Mouse (Mus musculus) limb, embryonic 12.5 days (tissue): Measurements from ENCODE around the gene Kbtbd7. TPM values are rescaled to one million over a fixed set of nuclear protein-coding genes. Genes with fewer than 3 reads are reported as not detected.

Source experiments
- ATAC-seq: fragments of 200-750 bp; cut with Nextera tagmentation; 2 replicates; pipeline ENCODE4 v1.8.0; 2017; ENCODE audit warnings: low read depth, moderate TSS enrichment; ENCODE audit not compliant: insufficient number of reproducible peaks, insufficient read depth, low FRiP score, low TSS enrichment
- H3K27ac ChIP-seq: fragments of 300-500 bp; sonication (generic); 2 replicates; pipeline ENCODE4 v1.5.1; 2016; ENCODE audit warnings: mild to moderate bottlenecking, moderate library complexity
- H3K27me3 ChIP-seq: fragments of 300-500 bp; sonication (generic); 2 replicates; pipeline ENCODE4 v1.6.1; 2016; ENCODE audit warnings: mild to moderate bottlenecking, moderate library complexity
- H3K36me3 ChIP-seq: fragments of 300-500 bp; sonication (generic); 2 replicates; pipeline ENCODE4 v1.6.1; 2016; ENCODE audit warnings: mild to moderate bottlenecking, moderate library complexity
- H3K4me1 ChIP-seq: fragments of 300-500 bp; sonication (generic); replicated peaks from 2 replicates; pipeline ENCODE4 v1.6.1; 2016
- H3K4me2 ChIP-seq: fragments of 300-500 bp; sonication (generic); 2 replicates; pipeline ENCODE4 v1.6.1; 2016; ENCODE audit warnings: mild to moderate bottlenecking, moderate library complexity
- H3K4me3 ChIP-seq: fragments of 300-500 bp; sonication (generic); replicated peaks from 2 replicates; pipeline ENCODE4 v1.5.1; 2016; ENCODE audit warnings: mild to moderate bottlenecking
- H3K9ac ChIP-seq: fragments of 300-500 bp; sonication (generic); replicated peaks from 2 replicates; pipeline ENCODE4 v1.6.1; 2016; ENCODE audit warnings: mild to moderate bottlenecking, moderate library complexity
- H3K9me3 ChIP-seq: fragments of 300-500 bp; sonication (generic); 2 replicates; pipeline ENCODE4 v1.6.1; 2016; ENCODE audit warnings: mild to moderate bottlenecking, moderate library complexity
- WGBS: fragments of 180-500 bp; shearing (Covaris S2); methylation state at CpG from one replicate; pipeline ENCODE4 v1.1.7; 2016; 5-methylcytosine and 5-hydroxymethylcytosine counted together
- polyA plus RNA-seq: library from polyadenylated mRNA; unstranded; fragments of >200 nt; fragmentation: Nextera tagmentation; extraction: Ambion mirVana; gene quantifications from 2 replicates; pipeline ENCODE4 v1.2.1, GENCODE M21; 2016

The Kbtbd7 gene
- polyA plus RNA-seq = 18.3 and 19.6 TPM in 2 replicates

GRCm38 (mm10) chr14:79425979-79426729 is at the start of gene Kbtbd7:
Kbtbd7 (plus strand) TSS chr14:79426511.
- WGBS = under 1% methylated on average over 44 of the region's 44 CpGs
- peak within 1 kb of the TSS; percentile 51 for H3K4me2 ChIP-seq

GRCm38 (mm10) chr14:79377041-79377440 is 49.3 kb upstream of the Kbtbd7 start:
- no peak for ATAC-seq
- Histone ChIP-seq H3K4me1 (no peaks in the 10 kb centered on the region), H3K27me3 (no peaks in the 10 kb centered on the region), H3K4me3 (no peak overlapping the region), H3K9ac (no peak overlapping the region), H3K27ac (no peak overlapping the region), H3K36me3 (peaks cover 43% of the 10 kb centered on the region), H3K4me2 (no peak overlapping the region), H3K9me3 (no peaks in the 10 kb centered on the region)

More at GRCm38 (mm10) chr14:79425979-79426729, at the start of gene Kbtbd7:
- peak within 1 kb of the TSS; percentile 84 for H3K27ac ChIP-seq
- peaks cover 14% of the 10 kb centered on the region for H3K9me3 ChIP-seq
- H3K27me3 ChIP-seq = no peaks in the 10 kb centered on the region
- ATAC-seq = peak; percentile 99
- H3K9ac ChIP-seq = peak within 1 kb of the TSS; percentile 63
- H3K4me3 ChIP-seq = peak within 1 kb of the TSS; percentile 48
- peaks cover 22% of the 10 kb centered on the region for H3K36me3 ChIP-seq
- no peaks in the 10 kb centered on the region for H3K4me1 ChIP-seq

DNA sequence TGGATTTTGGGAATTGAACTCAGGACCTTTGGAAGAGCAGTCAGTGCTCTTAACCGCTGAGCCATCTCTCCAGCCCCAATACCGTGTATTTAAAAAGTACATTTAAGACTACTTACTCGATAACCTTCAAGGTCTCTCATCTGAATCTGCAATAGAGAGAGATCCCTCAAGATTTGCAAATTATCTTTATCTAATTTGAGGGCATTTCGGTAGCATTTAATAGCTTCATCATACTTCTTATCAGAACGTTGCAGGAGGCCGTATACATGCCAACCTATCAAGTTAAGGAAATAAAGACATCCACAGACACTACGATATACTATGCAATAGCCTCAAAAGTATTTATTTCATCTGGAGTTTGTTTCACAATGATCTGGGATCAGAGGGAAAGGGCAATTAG is 43.2 kb upstream of the Kbtbd7 start:
- ATAC-seq = no peak
- H3K9ac ChIP-seq = no peak overlapping the region
- no peak overlapping the region for H3K4me2 ChIP-seq
- no peaks in the 10 kb centered on the region for H3K27me3 ChIP-seq
- no peak overlapping the region for H3K4me3 ChIP-seq
- no peak overlapping the region for H3K27ac ChIP-seq
- WGBS = 96% methylated on average over 7 of the region's 7 CpGs
- H3K4me1 ChIP-seq = no peaks in the 10 kb centered on the region
- H3K36me3 ChIP-seq = peaks cover 54% of the 10 kb centered on the region
- no peaks in the 10 kb centered on the region for H3K9me3 ChIP-seq

GRCm38 (mm10) chr14:79388304-79388703 is 38.0 kb upstream of the Kbtbd7 start:
- WGBS = 95% methylated on average over 3 of the region's 3 CpGs
- H3K4me3 ChIP-seq = no peak overlapping the region
- peaks cover 19% of the 10 kb centered on the region for H3K36me3 ChIP-seq
- no peaks in the 10 kb centered on the region for H3K9me3 ChIP-seq
- no peak for ATAC-seq
- no peak overlapping the region for H3K9ac ChIP-seq
- H3K27ac ChIP-seq = no peak overlapping the region
- H3K4me2 ChIP-seq = peak overlapping the region; percentile 83; the same call in 1 of the 2 replicates
- peaks cover 6% of the 10 kb centered on the region for H3K4me1 ChIP-seq
- no peaks in the 10 kb centered on the region for H3K27me3 ChIP-seq

DNA sequence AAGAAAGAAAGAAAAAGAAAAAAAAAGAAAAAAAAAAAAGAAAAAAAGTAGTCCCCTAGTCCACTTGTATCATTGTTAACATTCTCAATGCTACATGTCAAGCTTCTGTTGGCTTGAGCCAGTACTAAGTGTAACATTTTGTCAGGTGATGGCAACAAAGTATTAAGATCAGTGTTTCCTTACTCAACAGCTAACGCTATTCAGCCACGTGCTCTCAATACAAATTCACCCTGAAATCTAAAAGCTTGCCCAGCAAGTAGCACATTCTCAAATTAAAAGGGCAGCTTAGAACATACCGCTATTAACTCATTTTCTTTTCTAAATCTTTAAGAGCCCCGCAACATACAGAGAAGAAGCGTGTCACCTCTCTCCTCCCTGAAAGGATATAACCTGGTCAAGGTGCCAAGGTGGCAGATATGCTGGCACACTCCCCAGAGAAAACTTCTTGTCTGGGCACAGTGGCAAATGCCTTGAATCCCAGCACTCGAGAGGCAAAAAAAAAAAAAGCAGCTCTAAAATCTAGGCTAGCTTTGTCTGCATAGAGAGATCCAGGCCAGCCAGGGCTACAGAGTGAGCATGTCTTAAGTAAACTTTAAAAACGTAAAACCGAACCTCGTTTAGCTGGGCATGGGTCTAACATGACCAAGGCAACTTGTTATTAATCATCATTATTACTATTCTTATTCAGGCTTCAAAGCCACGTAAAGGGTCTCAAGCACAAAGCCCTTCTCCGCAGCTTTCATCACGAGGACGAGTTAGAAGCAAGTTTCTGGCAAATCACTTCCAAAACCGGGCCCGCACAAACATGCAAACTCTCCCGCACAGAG is 36.7 kb upstream of the Kbtbd7 start:
- H3K27ac ChIP-seq = peak overlapping the region; percentile 99

GRCm38 (mm10) chr14:79390265-79390926 is 35.9 kb upstream of the Kbtbd7 start, which contains the start of gene Naa16:
Naa16 (minus strand) TSS chr14:79390778.
- peak within 1 kb of the TSS; percentile 90 for H3K9ac ChIP-seq
- H3K4me3 ChIP-seq = peak within 1 kb of the TSS; percentile 84
- no peaks in the 10 kb centered on the region for H3K27me3 ChIP-seq
- ATAC-seq = peak; percentile 97
- no peaks in the 10 kb centered on the region for H3K9me3 ChIP-seq
- peaks cover 14% of the 10 kb centered on the region for H3K36me3 ChIP-seq
- under 1% methylated on average over 70 of the region's 71 CpGs for WGBS
- peak within 1 kb of the TSS; percentile 99 for H3K27ac ChIP-seq
- peaks cover 6% of the 10 kb centered on the region for H3K4me1 ChIP-seq
- H3K4me2 ChIP-seq = peak within 1 kb of the TSS; percentile 83

More for the DNA sequence above, 36.7 kb upstream of the Kbtbd7 start:
- no peak for ATAC-seq
- Histone ChIP-seq H3K9ac (peak overlapping the region; percentile 90), H3K36me3 (peaks cover 18% of the 10 kb centered on the region), H3K9me3 (no peaks in the 10 kb centered on the region), H3K4me3 (peak overlapping the region; percentile 84), H3K27me3 (no peaks in the 10 kb centered on the region), H3K4me1 (peaks cover 6% of the 10 kb centered on the region), H3K4me2 (peak overlapping the region; percentile 83)
- under 1% methylated on average over 16 of the region's 16 CpGs for WGBS

DNA sequence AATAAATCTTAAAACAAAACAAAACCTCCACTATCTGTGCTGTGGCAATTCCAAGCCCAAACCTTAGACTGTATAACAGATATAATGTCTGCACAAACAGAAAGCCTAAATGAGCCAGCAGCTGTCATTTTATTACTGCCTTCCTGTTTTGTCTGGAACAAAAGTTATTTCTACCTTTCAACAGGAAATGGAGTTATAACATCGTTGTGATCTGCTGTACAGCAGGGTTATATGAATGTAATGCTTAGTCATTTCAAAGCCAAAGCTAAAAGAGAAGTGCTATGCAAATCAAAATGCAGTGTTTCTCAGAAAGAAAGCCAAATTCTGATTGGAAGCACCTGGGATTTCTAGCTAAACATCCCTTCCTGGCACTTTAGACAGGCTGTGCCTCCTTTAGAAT is 33.0 kb upstream of the Kbtbd7 start:
- H3K4me1 ChIP-seq = peaks cover 6% of the 10 kb centered on the region
- H3K27me3 ChIP-seq = no peaks in the 10 kb centered on the region
- H3K27ac ChIP-seq = peak overlapping the region; percentile 12; the same call in 1 of the 2 replicates
- no peaks in the 10 kb centered on the region for H3K36me3 ChIP-seq
- no peak overlapping the region for H3K4me2 ChIP-seq
- ATAC-seq = no peak
- no peaks in the 10 kb centered on the region for H3K9me3 ChIP-seq
- H3K4me3 ChIP-seq = no peak overlapping the region
- WGBS = 45% methylated on average over 1 of the region's 1 CpGs
- no peak overlapping the region for H3K9ac ChIP-seq

- no peaks in the 10 kb centered on the region for H3K27me3 ChIP-seq
- H3K36me3 ChIP-seq = no peaks in the 10 kb centered on the region
- H3K9me3 ChIP-seq = no peaks in the 10 kb centered on the region
- ATAC-seq = no peak
- H3K9ac ChIP-seq = no peak overlapping the region
- H3K27ac ChIP-seq = no peak overlapping the region
- H3K4me3 ChIP-seq = no peak overlapping the region
- no peak overlapping the region for H3K4me2 ChIP-seq
- no peaks in the 10 kb centered on the region; the same call in 1 of the 2 replicates for H3K4me1 ChIP-seq
These were observed 31.7 kb upstream of the Kbtbd7 start for GRCm38 (mm10) chr14:79394564-79394963.

DNA sequence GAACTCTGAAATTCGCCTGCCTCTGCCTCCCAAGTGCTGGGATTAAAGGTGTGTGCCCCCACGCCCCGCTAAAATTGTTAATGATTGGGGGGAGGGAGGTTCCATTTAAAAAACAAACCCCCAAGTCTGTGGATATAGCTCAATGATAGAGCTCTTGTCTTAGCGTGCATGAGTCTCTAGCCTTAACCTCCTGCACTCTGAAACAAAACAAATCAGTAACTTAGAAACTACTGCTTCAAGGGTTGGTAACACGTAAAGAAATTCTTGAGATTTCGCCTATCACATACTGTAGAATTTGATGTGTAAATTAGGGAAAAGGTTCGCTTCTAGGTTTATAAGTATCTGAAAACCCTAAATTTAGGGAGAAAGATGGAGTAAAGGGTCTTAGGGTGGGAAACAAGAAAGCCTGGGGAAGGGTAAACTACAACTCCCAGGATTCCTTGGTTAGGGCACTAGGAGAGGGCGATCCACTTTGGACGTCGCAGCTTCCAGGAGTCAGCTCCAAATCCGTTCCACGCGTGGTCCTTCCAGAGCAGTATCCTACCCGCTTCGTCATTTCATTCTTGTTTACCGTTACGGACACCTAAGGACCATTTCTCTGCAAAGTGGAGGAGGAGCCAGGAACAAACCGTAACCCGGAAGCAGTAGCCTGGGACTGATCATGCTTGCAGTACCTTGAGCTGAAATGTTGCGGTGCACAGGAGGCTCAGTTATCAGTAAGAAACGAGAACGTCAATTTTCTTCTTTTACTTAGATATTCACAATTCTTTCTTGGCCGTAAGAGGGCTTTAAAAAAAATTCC is 28.8 kb upstream of the Kbtbd7 start, which contains the start of gene Mtrf1:
TSS of gene Mtrf1 (plus strand) at position 452 of the 802 bp plus-strand sequence.
- peak within 1 kb of the TSS; percentile 60 for H3K4me2 ChIP-seq
- peak within 1 kb of the TSS; percentile 50 for H3K4me3 ChIP-seq
- WGBS = 21% methylated on average over 23 of the region's 23 CpGs
- peak; percentile 86 for ATAC-seq
- no peaks in the 10 kb centered on the region; the same call in 1 of the 2 replicates for H3K4me1 ChIP-seq
- no peaks in the 10 kb centered on the region for H3K27me3 ChIP-seq
- peaks cover 14% of the 10 kb centered on the region for H3K36me3 ChIP-seq
- peak within 1 kb of the TSS; percentile 87 for H3K27ac ChIP-seq
- no peaks in the 10 kb centered on the region for H3K9me3 ChIP-seq
- peak within 1 kb of the TSS; percentile 70 for H3K9ac ChIP-seq

DNA sequence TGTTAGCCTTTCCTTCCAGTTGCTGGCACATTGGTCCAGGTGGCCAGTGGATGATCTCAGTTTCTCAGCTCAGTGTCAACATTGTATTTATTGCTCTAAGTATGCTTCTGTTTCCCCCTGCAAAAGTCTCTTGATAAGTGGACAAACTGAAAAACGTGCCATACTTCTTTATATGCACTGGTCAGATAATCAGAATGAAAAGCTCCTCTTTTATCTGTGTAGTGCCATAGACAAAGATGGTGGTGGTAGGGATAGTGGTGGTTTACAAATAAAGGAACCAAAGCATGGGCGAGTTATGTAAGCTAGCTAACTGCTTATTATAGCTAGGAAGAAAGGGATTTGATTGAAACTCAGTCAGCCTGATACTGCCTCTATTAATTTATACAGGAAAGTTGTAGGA is 18.7 kb upstream of the Kbtbd7 start:
- H3K27me3 ChIP-seq = no peaks in the 10 kb centered on the region
- H3K4me1 ChIP-seq = no peaks in the 10 kb centered on the region
- no peak overlapping the region for H3K9ac ChIP-seq
- H3K27ac ChIP-seq = no peak overlapping the region
- ATAC-seq = no peak
- H3K4me3 ChIP-seq = no peak overlapping the region
- H3K9me3 ChIP-seq = no peaks in the 10 kb centered on the region
- peaks cover 24% of the 10 kb centered on the region; the same call in 1 of the 2 replicates for H3K36me3 ChIP-seq
- WGBS = 84% methylated on average over 2 of the region's 2 CpGs
- H3K4me2 ChIP-seq = no peak overlapping the region
